Mouse (Mus musculus) CD4-positive, CD25-positive, alpha-beta regulatory T cell, adult 2 months (primary cell): ENCODE data around the gene P3h1.
"Not testable (repeated sequence)": the region's sequence is repeated elsewhere in the genome, so short reads cannot be mapped to it uniquely, and the experiment has no call there.

Experiments used
- DNase-seq: peaks from one replicate; pipeline ENCODE4 v3.0.0-alpha.2; 2012; ENCODE audit warnings: low read depth, low spot score

Gene P3h1

DNA sequence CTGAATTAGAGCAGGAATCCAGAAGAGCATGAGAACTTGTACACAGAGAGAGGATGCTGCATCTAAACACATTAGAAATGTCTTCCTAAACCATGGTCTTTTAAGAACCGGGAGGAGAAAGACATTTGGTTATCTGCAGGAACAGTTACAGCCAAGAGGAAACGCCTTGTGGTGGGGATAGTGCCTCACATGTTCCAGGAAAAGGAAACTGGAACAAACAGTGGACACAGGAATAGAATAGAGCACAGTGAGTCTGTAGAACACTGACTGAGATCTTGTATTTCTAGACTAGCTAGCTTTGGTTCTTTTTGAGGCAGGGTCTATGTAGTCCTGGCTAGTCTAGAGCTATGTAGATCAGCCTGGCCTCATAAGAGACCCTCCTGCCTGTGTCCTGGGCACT lies 42.5 kb downstream of the P3h1 start:
- DNase-seq = no peak

- DNase-seq = no peak
Observed at GRCm38 (mm10) chr4:119275726-119276125, 43.0 kb downstream of the P3h1 start.

DNA sequence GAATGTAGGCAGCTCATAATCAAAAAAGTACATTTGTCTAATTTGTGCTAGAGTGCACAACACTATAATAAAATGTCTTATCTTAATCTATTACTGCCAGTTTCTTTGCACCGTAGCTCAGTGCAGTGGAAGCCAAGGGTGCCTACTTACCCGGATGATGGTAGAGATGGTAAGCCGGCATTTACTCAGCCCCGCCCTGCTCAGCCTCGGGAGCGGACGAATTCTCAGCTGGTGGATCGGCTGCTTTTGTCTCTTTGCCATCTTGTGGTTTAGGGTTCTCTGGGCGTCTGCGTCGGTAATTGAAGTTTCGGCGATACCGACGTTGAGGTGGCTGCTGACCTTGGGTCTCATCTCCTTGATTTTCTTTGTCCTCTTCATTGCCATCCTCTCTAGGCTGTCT lies 46.1 kb downstream of the P3h1 start:
- not testable (repeated sequence) for DNase-seq

DNA sequence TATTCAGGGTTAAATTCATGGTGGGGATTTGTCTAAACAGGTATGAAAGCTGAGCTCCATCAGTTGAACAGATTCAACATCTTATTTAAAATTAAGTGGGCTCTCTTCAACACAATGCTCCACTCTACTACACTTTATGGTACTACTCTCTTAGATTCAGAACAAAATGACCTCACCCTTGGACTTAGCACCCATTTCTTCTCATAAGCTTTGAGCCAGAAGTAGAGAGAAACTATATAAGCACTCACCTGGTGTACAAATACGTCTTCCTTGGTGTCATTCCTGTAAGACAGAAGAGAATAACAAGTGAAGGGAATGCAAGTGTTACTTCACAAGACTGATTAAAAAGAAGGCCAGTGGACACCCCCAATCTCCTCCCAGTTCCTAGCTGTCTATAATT lies 52.1 kb downstream of the P3h1 start:
- DNase-seq = no peak

- DNase-seq = no peak
Observed at GRCm38 (mm10) chr4:119285336-119285735, 52.6 kb downstream of the P3h1 start.

GRCm38 (mm10) chr4:119291921-119292320 lies 59.2 kb downstream of the P3h1 start:
- no peak for DNase-seq

GRCm38 (mm10) chr4:119292771-119293573 lies 60.3 kb downstream of the P3h1 start:
- DNase-seq = peak; percentile 67

DNA sequence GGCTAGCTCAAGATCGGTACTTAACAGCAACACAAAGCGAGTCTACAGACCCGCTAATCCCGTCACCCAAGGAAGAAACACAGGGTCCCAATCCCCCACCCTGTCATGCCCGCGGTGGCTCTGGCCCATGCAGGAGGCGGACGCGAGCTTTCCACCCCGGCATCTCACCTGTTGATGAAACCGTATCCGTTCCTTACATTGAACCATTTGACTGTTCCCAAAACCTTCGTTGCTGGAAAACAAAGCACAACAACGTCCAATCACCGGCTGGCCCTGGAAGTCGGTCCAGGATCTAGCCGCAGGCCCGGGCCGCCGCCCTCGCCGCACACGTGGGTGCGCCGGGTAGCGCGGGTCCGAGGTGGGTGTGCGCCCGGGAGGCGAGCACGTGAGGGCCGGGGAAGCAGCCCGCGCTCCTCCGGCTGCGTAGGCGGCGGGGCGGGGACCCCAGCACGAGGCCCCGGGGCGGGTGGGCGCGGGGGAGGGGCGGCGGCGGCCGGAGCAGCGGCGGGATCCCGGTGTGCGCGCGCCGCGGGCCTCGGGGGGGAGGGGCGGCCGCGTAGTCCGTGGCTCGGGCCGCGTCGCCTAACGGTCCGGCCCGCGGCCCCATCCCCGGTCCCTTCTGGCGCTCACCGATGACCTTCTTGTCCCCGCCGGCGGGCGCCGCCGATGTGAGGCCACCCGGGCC lies 61.0 kb downstream of the P3h1 start:
- peak; percentile 60 for DNase-seq

GRCm38 (mm10) chr4:119294415-119295133 lies 61.9 kb downstream of the P3h1 start, which contains the start of gene Ybx1:
Ybx1 (minus strand) TSS chr4:119294604.
- peak; percentile 98 for DNase-seq

DNA sequence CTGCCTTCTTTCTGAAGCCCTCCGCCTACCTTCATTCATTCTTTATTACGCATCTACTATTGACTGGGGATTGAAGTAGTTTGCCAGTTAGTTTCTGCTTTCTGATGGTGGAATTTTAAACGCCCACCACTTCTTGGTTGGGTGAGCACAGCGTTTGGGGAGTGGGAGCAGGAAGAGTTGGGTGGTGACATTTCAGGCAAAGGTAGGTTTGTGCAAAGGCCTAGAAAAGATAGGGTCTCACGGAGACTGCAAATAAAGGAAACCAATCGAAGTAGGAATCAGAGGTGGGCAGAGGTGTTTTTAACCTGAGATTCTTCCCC lies 62.4 kb downstream of the P3h1 start:
- DNase-seq = no peak

DNA sequence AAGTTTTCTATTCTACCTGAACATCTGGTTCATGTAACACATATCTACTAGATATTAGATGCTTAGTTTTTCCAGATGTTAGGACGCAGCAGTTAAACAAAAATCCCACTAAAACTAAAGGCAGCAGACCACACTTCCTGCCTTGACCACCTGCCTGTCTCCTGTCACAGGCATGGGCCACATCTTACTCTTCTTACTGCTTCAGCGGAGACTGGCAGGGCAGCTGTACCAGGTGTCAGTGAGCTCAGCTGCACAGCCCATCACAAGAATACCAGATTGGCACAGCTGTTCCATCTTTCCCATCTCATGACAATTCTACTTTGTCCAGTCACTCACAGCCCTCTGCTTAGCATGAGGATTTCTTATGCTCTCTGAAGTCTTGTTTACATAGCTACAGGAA lies 64.6 kb downstream of the P3h1 start:
- DNase-seq = no peak
